Mouse (Mus musculus): ENCODE data around the gene Rnf144a.

GRCm38 (mm10) chr12:26289200-26289599, 125.9 kb downstream of the Rnf144a start:
- TF ChIP-seq CTCF (IDR thresholded peaks at IDR 0.05; ENCODE audit: low read depth) (no peak), EP300 (IDR thresholded peaks at IDR 0.05; ENCODE audit: low read depth) (no peak)
